In genomic region chr1:194994262-194994661, GRCm38 (mm10) we compare ENCODE assay signal across 13 mouse cellular contexts.
"Had no signal": no experiment of that assay in that cellular context is flagged by ENCODE, and none has a peak within 500 bp of the region (broad histone marks: within the 10 kb centered on the region; RNA-seq: fewer than 3 reads in every experiment).

No protein-coding gene starts in this region.

- H3K4me3 ChIP-seq: limb, embryonic 13.5 days; liver, embryonic 12.5 days; midbrain, embryonic 13.5 days; myocyte; neural tube, embryonic 15.5 days had no signal

- DNase-seq: kidney, adult 8-10 months; left cerebral cortex, postnatal 4 days; lung, embryonic 14.5 days; lung, postnatal 10 days; lung, postnatal 4 days; spleen, adult 18-20 months; thymus, postnatal 36 days had no signal

- H3K27me3 ChIP-seq: limb, embryonic 13.5 days; liver, embryonic 12.5 days; midbrain, embryonic 13.5 days; neural tube, embryonic 15.5 days had no signal

- H3K36me3 ChIP-seq: limb, embryonic 13.5 days; liver, embryonic 12.5 days; midbrain, embryonic 13.5 days; neural tube, embryonic 15.5 days had no signal

- ATAC-seq: midbrain, embryonic 13.5 days had no signal

- H3K9ac ChIP-seq: limb, embryonic 13.5 days; liver, embryonic 12.5 days; lung, embryonic 14.5 days; midbrain, embryonic 13.5 days; neural tube, embryonic 15.5 days had no signal

- H3K27ac ChIP-seq: kidney, postnatal 0 days; limb, embryonic 13.5 days; liver, embryonic 12.5 days; midbrain, embryonic 13.5 days; neural tube, embryonic 15.5 days had no signal

- H3K9me3 ChIP-seq: limb, embryonic 13.5 days; liver, embryonic 12.5 days; midbrain, embryonic 13.5 days; neural tube, embryonic 15.5 days had no signal

- H3K4me1 ChIP-seq: limb, embryonic 13.5 days; midbrain, embryonic 13.5 days; neural tube, embryonic 15.5 days had no signal

- H3K4me2 ChIP-seq: limb, embryonic 13.5 days; liver, embryonic 12.5 days; lung, embryonic 14.5 days; midbrain, embryonic 13.5 days; neural tube, embryonic 15.5 days had no signal
